Comparison of ENCODE assay signal across 18 mouse cellular contexts in genomic region chr8:126972649-126973048, GRCm38 (mm10).
"Had no signal": no experiment of that assay in that cellular context is flagged by ENCODE, and none has a peak within 500 bp of the region (broad histone marks: within the 10 kb centered on the region; RNA-seq: fewer than 3 reads in every experiment).

No protein-coding gene starts in this region.

- H3K27ac ChIP-seq: lung, embryonic 15.5 days; macrophage; midbrain, embryonic 13.5 days; midbrain, embryonic 15.5 days; neural tube, embryonic 12.5 days had no signal

- ATAC-seq: liver, postnatal 0 days; lung, postnatal 0 days; midbrain, embryonic 13.5 days; midbrain, embryonic 15.5 days had no signal

- H3K4me2 ChIP-seq: lung, embryonic 15.5 days; midbrain, embryonic 11.5 days; midbrain, embryonic 13.5 days; midbrain, embryonic 15.5 days; neural tube, embryonic 12.5 days had no signal

- H3K4me3 ChIP-seq: lung, embryonic 15.5 days; megakaryocyte, embryonic 14.5 days; midbrain, embryonic 13.5 days; midbrain, embryonic 15.5 days; neural tube, embryonic 12.5 days had no signal

- H3K9ac ChIP-seq: liver, postnatal 0 days; lung, embryonic 15.5 days; midbrain, embryonic 13.5 days; midbrain, embryonic 15.5 days; neural tube, embryonic 12.5 days had no signal

- H3K36me3 ChIP-seq: midbrain, embryonic 15.5 days had no signal

- H3K9me3 ChIP-seq: lung, embryonic 15.5 days; megakaryocyte, embryonic 14.5 days; midbrain, embryonic 13.5 days; midbrain, embryonic 15.5 days; neural tube, embryonic 12.5 days had no signal

- DNase-seq: liver, postnatal 0 days; lung, adult 2 months; lung, postnatal 14 days; lung, postnatal 36 days; right cerebral cortex, postnatal 14 days; right cerebral cortex, postnatal 4 days; spleen, adult 18-20 months; thymus, adult 18-20 months; thymus, postnatal 14 days; thymus, postnatal 36 days had no signal
